Mouse (Mus musculus): ENCODE results near the gene Gm45233.

- TF ChIP-seq POLR2A (IDR thresholded peaks at IDR 0.05; ENCODE audit: insufficient read depth, low read depth, low read length) (no peak), CTCF (IDR thresholded peaks at IDR 0.05) (no peak)
Observed at GRCm38 (mm10) chr7:43488646-43489045, 44.7 kb downstream of the Gm45233 start.

Data from heart, adult 2 months (tissue).